Mouse (Mus musculus): ENCODE measurements around the gene Nupl1. TPM values are rescaled to one million over a fixed set of nuclear protein-coding genes. Genes with fewer than 3 reads are reported as not detected.

Nupl1 gene
- polyA plus RNA-seq, 1 experiment from 2014 or later, result not detected

DNA sequence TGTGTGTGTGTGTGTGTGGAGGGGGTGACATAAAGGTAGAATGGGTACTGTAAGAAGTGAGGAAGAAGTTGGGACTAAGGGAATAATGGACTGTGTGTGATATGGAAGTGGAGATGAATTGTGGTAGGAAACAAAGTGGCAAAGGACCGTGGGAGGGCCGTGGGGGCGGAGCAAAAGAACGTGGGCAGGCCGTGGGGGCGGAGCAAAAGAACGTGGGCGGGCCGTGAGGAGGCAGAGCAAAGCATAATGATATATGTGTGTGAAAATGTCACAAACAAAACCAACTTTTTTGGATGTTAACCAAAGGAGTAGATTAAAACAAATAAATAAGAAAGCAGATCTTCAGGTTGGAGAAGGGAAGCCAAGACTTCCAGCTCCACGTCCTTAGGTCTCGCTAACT is 98.9 kb downstream of the Nupl1 start:
- H3K4me1 ChIP-seq (ENCODE audit: control insufficient read depth, insufficient read depth, low read length), result no peaks in the 10 kb centered on the region
- no peaks in the 10 kb centered on the region for H3K9me3 ChIP-seq (ENCODE audit: control insufficient read depth, low read length)
- H3K27ac ChIP-seq (replicated peaks; ENCODE audit: low read depth, low read length), result no peak overlapping the region
- no peak overlapping the region for H3K4me3 ChIP-seq (ENCODE audit: low read depth, low read length)
- H3K9ac ChIP-seq (ENCODE audit: low read depth, low read length), result no peak overlapping the region
- 81% methylated on average over 11 of the region's 11 CpGs for WGBS
- H3K36me3 ChIP-seq (ENCODE audit: control insufficient read depth, insufficient read depth, low read length), result no peaks in the 10 kb centered on the region
- ATAC-seq (ENCODE audit: low read depth) (no peak), DNase-seq (ENCODE audit: low spot score) (no peak)
- no peaks in the 10 kb centered on the region for H3K27me3 ChIP-seq (replicated peaks; ENCODE audit: control insufficient read depth, insufficient read depth, low read length)
- H3K4me2 ChIP-seq (ENCODE audit: low read depth, low read length), result no peak overlapping the region

DNA sequence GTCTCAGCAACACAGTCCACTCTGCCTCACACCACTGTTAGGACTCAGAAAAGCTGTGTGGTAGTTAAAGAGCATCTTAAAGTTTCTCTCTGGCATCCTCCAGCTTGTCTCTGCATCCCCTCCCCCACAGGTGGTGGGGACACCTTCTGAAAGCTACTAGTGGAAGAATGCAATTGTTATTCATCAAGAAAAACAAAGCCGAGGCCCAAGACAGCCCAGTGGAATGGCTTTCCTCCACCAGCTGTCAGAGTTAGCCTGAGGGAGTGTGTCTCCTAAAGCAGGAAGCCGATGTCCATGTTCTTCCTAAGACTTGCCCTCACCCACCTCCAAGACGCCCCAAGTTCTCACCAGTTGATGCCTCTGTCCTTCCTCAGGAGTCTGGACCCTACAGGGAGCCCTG is 102.3 kb downstream of the Nupl1 start:
- Histone ChIP-seq H3K27me3 (replicated peaks; ENCODE audit: control insufficient read depth, insufficient read depth, low read length) (no peaks in the 10 kb centered on the region), H3K9me3 (ENCODE audit: control insufficient read depth, low read length) (no peaks in the 10 kb centered on the region), H3K4me2 (ENCODE audit: low read depth, low read length) (no peak overlapping the region), H3K27ac (replicated peaks; ENCODE audit: low read depth, low read length) (no peak overlapping the region), H3K9ac (ENCODE audit: low read depth, low read length) (no peak overlapping the region), H3K4me3 (ENCODE audit: low read depth, low read length) (no peak overlapping the region), H3K36me3 (ENCODE audit: control insufficient read depth, insufficient read depth, low read length) (no peaks in the 10 kb centered on the region), H3K4me1 (ENCODE audit: control insufficient read depth, insufficient read depth, low read length) (no peaks in the 10 kb centered on the region)
- 38% methylated on average over 3 of the region's 3 CpGs for WGBS
- no peak for ATAC-seq (ENCODE audit: low read depth)
- DNase-seq (ENCODE audit: low spot score), result no peak

DNA sequence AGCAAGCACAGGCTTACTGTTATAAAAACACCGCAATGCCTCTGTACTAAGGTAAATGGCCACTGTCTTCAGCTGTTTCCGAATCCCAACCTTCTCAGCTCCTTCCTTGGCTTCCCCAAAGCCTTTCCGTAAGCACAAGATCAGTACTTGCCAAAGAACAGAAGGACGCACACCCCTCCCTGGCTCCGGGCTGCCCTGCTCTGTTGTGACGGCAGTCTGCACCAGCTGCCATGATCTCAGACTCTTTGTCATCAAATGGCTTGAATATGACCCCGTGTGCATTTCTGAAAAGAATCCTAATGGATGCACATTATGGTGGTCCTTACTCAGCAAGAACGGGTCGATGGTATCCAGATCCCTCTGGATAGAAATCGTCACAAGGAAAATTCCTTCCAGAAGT is 108.0 kb downstream of the Nupl1 start:
- H3K36me3 ChIP-seq (ENCODE audit: control insufficient read depth, insufficient read depth, low read length), result no peaks in the 10 kb centered on the region
- H3K27ac ChIP-seq (replicated peaks; ENCODE audit: low read depth, low read length), result no peak overlapping the region
- H3K4me1 ChIP-seq (ENCODE audit: control insufficient read depth, insufficient read depth, low read length), result no peaks in the 10 kb centered on the region
- H3K9ac ChIP-seq (ENCODE audit: low read depth, low read length), result no peak overlapping the region
- no peak overlapping the region for H3K4me3 ChIP-seq (ENCODE audit: low read depth, low read length)
- no peaks in the 10 kb centered on the region for H3K9me3 ChIP-seq (ENCODE audit: control insufficient read depth, low read length)
- ATAC-seq (ENCODE audit: low read depth), result no peak
- whole genome bisulfite sequencing, result 75% methylated on average over 10 of the region's 10 CpGs
- H3K4me2 ChIP-seq (ENCODE audit: low read depth, low read length), result no peak overlapping the region
- no peak for DNase-seq (ENCODE audit: low spot score)
- H3K27me3 ChIP-seq (replicated peaks; ENCODE audit: control insufficient read depth, insufficient read depth, low read length), result no peaks in the 10 kb centered on the region

DNA sequence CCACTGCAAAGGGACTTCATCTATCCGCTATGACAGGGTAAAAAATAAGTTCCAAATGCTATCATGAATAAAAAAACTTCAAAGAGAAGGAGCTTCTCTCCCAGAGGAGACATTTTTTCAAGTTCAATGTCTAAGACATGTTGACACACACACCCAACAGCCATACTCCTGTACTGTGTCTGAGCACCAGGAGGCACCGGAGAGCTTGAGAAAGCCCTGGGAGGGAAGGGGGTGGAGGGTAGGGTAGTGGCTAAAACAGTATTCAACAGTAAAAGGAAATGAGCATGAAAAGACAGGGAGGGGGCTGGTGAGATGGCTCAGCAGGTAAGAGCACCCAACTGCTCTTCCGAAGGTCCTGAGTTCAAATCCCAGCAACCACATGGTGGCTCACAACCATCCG is 112.9 kb downstream of the Nupl1 start:
- WGBS, result 86% methylated on average over 3 of the region's 4 CpGs

DNA sequence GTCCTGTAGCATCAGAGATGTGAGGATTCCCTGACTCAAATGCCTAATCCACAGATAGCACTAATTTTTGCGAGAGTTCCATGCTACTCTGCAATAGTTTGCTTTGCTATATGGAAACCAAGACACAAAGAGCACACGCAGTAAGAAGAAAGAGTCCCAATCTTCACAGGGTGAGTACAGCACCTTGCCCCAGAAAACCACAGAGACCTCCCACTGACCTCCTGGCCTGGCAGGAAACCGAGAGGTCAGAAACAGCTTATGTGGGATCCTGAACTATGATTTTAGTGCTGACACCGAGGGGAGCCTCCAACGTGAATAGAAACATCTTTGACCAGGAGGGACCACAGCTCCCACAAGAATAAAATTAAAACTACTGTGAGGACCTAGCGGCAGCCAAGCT is 113.4 kb downstream of the Nupl1 start:
- no peak overlapping the region for H3K9ac ChIP-seq (ENCODE audit: low read depth, low read length)
- ATAC-seq (ENCODE audit: low read depth) (no peak), DNase-seq (ENCODE audit: low spot score) (no peak)
- no peaks in the 10 kb centered on the region for H3K9me3 ChIP-seq (ENCODE audit: control insufficient read depth, low read length)
- no peak overlapping the region for H3K27ac ChIP-seq (replicated peaks; ENCODE audit: low read depth, low read length)
- H3K27me3 ChIP-seq (replicated peaks; ENCODE audit: control insufficient read depth, insufficient read depth, low read length), result no peaks in the 10 kb centered on the region
- H3K4me1 ChIP-seq (ENCODE audit: control insufficient read depth, insufficient read depth, low read length), result no peaks in the 10 kb centered on the region
- H3K36me3 ChIP-seq (ENCODE audit: control insufficient read depth, insufficient read depth, low read length), result no peaks in the 10 kb centered on the region
- H3K4me2 ChIP-seq (ENCODE audit: low read depth, low read length), result no peak overlapping the region
- 73% methylated on average over 6 of the region's 6 CpGs for whole genome bisulfite sequencing
- no peak overlapping the region for H3K4me3 ChIP-seq (ENCODE audit: low read depth, low read length)

More for the DNA sequence above, 112.9 kb downstream of the Nupl1 start:
- no peaks in the 10 kb centered on the region for H3K4me1 ChIP-seq (ENCODE audit: control insufficient read depth, insufficient read depth, low read length)
- H3K27ac ChIP-seq (replicated peaks; ENCODE audit: low read depth, low read length), result no peak overlapping the region
- no peaks in the 10 kb centered on the region for H3K9me3 ChIP-seq (ENCODE audit: control insufficient read depth, low read length)
- no peak overlapping the region for H3K4me3 ChIP-seq (ENCODE audit: low read depth, low read length)
- no peak for DNase-seq (ENCODE audit: low spot score)
- ATAC-seq (ENCODE audit: low read depth), result no peak
- H3K27me3 ChIP-seq (replicated peaks; ENCODE audit: control insufficient read depth, insufficient read depth, low read length), result no peaks in the 10 kb centered on the region
- H3K9ac ChIP-seq (ENCODE audit: low read depth, low read length), result no peak overlapping the region
- no peak overlapping the region for H3K4me2 ChIP-seq (ENCODE audit: low read depth, low read length)
- no peaks in the 10 kb centered on the region for H3K36me3 ChIP-seq (ENCODE audit: control insufficient read depth, insufficient read depth, low read length)

DNA sequence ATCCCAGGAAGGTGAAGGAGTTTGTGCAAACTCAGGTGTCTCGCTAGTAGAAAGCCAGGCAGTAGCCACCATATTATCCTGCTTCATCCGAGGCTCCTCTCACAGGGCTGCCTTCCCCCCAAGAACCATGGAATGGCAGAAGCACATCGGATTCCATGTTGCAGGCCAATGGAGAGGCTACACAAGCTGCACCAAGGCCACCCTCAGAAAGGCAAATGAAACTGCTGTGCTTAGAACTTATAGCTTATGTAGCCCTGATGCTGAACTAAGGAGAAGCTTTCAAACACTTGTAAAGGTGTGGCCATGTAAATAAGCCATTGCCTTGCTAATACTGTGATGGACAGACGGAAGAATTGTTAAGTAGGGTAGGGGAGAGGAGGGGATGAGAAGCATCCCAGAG is 115.4 kb downstream of the Nupl1 start:
- H3K36me3 ChIP-seq (ENCODE audit: control insufficient read depth, insufficient read depth, low read length), result no peaks in the 10 kb centered on the region
- ATAC-seq (ENCODE audit: low read depth) (no peak), DNase-seq (ENCODE audit: low spot score) (no peak)

DNA sequence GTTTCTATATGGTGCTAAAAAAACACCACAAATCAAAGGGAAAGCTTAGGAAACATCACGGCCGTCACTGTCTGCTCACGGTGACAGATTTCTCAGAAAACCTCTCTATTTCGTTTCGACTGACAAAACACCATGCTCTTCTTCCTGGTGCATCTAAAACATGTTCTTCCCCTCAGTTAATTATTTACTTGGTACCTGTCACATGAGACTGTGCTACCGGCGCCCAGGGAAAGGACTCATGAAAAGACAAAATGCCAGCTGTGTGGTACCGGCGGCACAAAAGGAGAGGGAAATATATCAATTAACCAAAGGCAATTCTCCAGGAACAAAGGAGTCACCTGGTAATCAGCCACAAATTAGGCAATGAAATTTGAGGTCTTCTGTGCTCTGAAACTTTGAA is 116.5 kb downstream of the Nupl1 start:
- Histone ChIP-seq H3K27ac (replicated peaks; ENCODE audit: low read depth, low read length) (no peak overlapping the region), H3K9ac (ENCODE audit: low read depth, low read length) (no peak overlapping the region), H3K9me3 (ENCODE audit: control insufficient read depth, low read length) (no peaks in the 10 kb centered on the region), H3K4me2 (ENCODE audit: low read depth, low read length) (no peak overlapping the region), H3K27me3 (replicated peaks; ENCODE audit: control insufficient read depth, insufficient read depth, low read length) (no peaks in the 10 kb centered on the region), H3K4me3 (ENCODE audit: low read depth, low read length) (no peak overlapping the region), H3K36me3 (ENCODE audit: control insufficient read depth, insufficient read depth, low read length) (no peaks in the 10 kb centered on the region), H3K4me1 (ENCODE audit: control insufficient read depth, insufficient read depth, low read length) (no peaks in the 10 kb centered on the region)
- ATAC-seq (ENCODE audit: low read depth), result no peak
- 86% methylated on average over 9 of the region's 9 CpGs for whole genome bisulfite sequencing
- peak; percentile 7 for DNase-seq (ENCODE audit: low spot score)

More for the DNA sequence above, 115.4 kb downstream of the Nupl1 start:
- no peak overlapping the region for H3K9ac ChIP-seq (ENCODE audit: low read depth, low read length)
- no peaks in the 10 kb centered on the region for H3K27me3 ChIP-seq (replicated peaks; ENCODE audit: control insufficient read depth, insufficient read depth, low read length)
- H3K27ac ChIP-seq (replicated peaks; ENCODE audit: low read depth, low read length), result no peak overlapping the region
- no peak overlapping the region for H3K4me3 ChIP-seq (ENCODE audit: low read depth, low read length)
- H3K4me1 ChIP-seq (ENCODE audit: control insufficient read depth, insufficient read depth, low read length), result no peaks in the 10 kb centered on the region
- no peak overlapping the region for H3K4me2 ChIP-seq (ENCODE audit: low read depth, low read length)
- WGBS, result 88% methylated on average over 4 of the region's 4 CpGs
- no peaks in the 10 kb centered on the region for H3K9me3 ChIP-seq (ENCODE audit: control insufficient read depth, low read length)

MicroRNAs encoded within 50 kb of the gene (microRNA counts, 519-probe panel; counts per million panel counts)
- 19.3 counts per million for microRNA mmu-miR-719

Small RNA genes lying within 50 kb of the gene (microRNA-seq; reads per million reads assigned to microRNA genes)
- gene Mir719 (ENCODE audit: borderline number of aligned reads), result not detected

Other genes with a start within 250 kb of the Nupl1 start
- 3.6 and 4.3 TPM in 2 replicates for gene Atp8a2, start 54.3 kb downstream of the Nupl1 start, polyA plus RNA-seq (2014; fragmentation: Nextera tagmentation; extraction: Ambion mirVana)
- gene Gm49336, start 76 bp upstream of the Nupl1 start, polyA plus RNA-seq (2014; fragmentation: Nextera tagmentation; extraction: Ambion mirVana), result 57.0 and 58.2 TPM in 2 replicates
- 45.0 and 47.0 TPM in 2 replicates for gene Mtmr6, start 13.8 kb upstream of the Nupl1 start, polyA plus RNA-seq (2014; fragmentation: Nextera tagmentation; extraction: Ambion mirVana)
- 1.1 and 1.6 TPM in 2 replicates for gene Amer2, start 121.8 kb upstream of the Nupl1 start, polyA plus RNA-seq (2014; fragmentation: Nextera tagmentation; extraction: Ambion mirVana)